8 mouse cellular contexts compared by ENCODE assay signal in genomic region chr7:16945419-16945818, GRCm38 (mm10). TPM values are rescaled to one million over a fixed set of nuclear protein-coding genes. Genes with fewer than 3 reads are reported as not detected.
A peak's percentile ranks its signal among the peaks of the same experiment; 100 is the strongest.
DNase-seq lines count a peak whose midpoint lies in the region; ATAC-seq and TF ChIP-seq lines count a peak whose summit lies in the region.

No protein-coding gene starts in this region.

- 0 out of 2 replicates have a peak overlapping the region, but pooled peaks have one; percentile 48 for H3K4me3 ChIP-seq in kidney, postnatal 0 days (replicated peaks; ENCODE audit: low read depth, low read length)
- H3K4me3 ChIP-seq in heart, embryonic 15.5 days: peak overlapping the region; percentile 69
- H3K4me3 ChIP-seq in midbrain, embryonic 14.5 days (replicated peaks; ENCODE audit: low read depth, low read length): peak overlapping the region; percentile 80

- H3K36me3 ChIP-seq in kidney, postnatal 0 days (ENCODE audit: insufficient read depth, low read length): no peaks in the 10 kb centered on the region
- H3K36me3 ChIP-seq in heart, embryonic 15.5 days: no peaks in the 10 kb centered on the region
- peaks cover 11% of the 10 kb centered on the region for H3K36me3 ChIP-seq in midbrain, embryonic 14.5 days (ENCODE audit: control insufficient read depth, insufficient read depth, low read length)

- H3K9me3 ChIP-seq in kidney, postnatal 0 days (replicated peaks; ENCODE audit: low read length): no peaks in the 10 kb centered on the region
- H3K9me3 ChIP-seq in heart, embryonic 15.5 days (replicated peaks): no peaks in the 10 kb centered on the region
- H3K9me3 ChIP-seq in midbrain, embryonic 14.5 days (ENCODE audit: control insufficient read depth, low read length): no peaks in the 10 kb centered on the region

- DNase-seq in kidney, postnatal 0 days (ENCODE audit: low spot score): no peak
- no peak for DNase-seq in kidney, adult 18-20 months
- DNase-seq in cerebellum, adult 9-11 months: peak; percentile 78
- DNase-seq in midbrain, embryonic 14.5 days: peak; percentile 53
- no peak for DNase-seq in ovary, postnatal 36 days (ENCODE audit: low spot score)
- no peak for DNase-seq in thymus, postnatal 14 days
- DNase-seq in embryo, embryonic 11 days: no peak

- H3K27me3 ChIP-seq in kidney, postnatal 0 days (ENCODE audit: insufficient read depth, low read length): peaks cover 30% of the 10 kb centered on the region
- peaks cover 45% of the 10 kb centered on the region for H3K27me3 ChIP-seq in heart, embryonic 15.5 days
- no peaks in the 10 kb centered on the region for H3K27me3 ChIP-seq in midbrain, embryonic 14.5 days (ENCODE audit: control insufficient read depth, insufficient read depth, low read length)

- H3K4me1 ChIP-seq in kidney, postnatal 0 days (replicated peaks; ENCODE audit: insufficient read depth, low read length): peaks cover 37% of the 10 kb centered on the region
- peaks cover 60% of the 10 kb centered on the region for H3K4me1 ChIP-seq in heart, embryonic 15.5 days (replicated peaks)
- H3K4me1 ChIP-seq in midbrain, embryonic 14.5 days (ENCODE audit: control insufficient read depth, insufficient read depth, low read length): peaks cover 79% of the 10 kb centered on the region

- no peak for TF ChIP-seq CTCF in kidney, postnatal 0 days (IDR thresholded peaks at IDR 0.05; ENCODE audit: low read depth)

- H3K4me2 ChIP-seq in kidney, postnatal 0 days (ENCODE audit: low read length): peak overlapping the region; percentile 73
- peak overlapping the region; percentile 95 for H3K4me2 ChIP-seq in heart, embryonic 15.5 days
- peak overlapping the region; percentile 96 for H3K4me2 ChIP-seq in midbrain, embryonic 14.5 days (ENCODE audit: low read length)

- WGBS in kidney, postnatal 0 days: 21% methylated on average over 17 of the region's 17 CpGs
- 22% methylated on average over 17 of the region's 17 CpGs for whole genome bisulfite sequencing in heart, embryonic 15.5 days
- 10% methylated on average over 17 of the region's 17 CpGs for WGBS in midbrain, embryonic 14.5 days

- 0 out of 2 replicates have a peak overlapping the region, but pooled peaks have one; percentile 28 for H3K9ac ChIP-seq in kidney, postnatal 0 days (ENCODE audit: low read depth, low read length)
- H3K9ac ChIP-seq in heart, embryonic 15.5 days: peak overlapping the region; percentile 75; the same call in 1 of the 2 replicates
- H3K9ac ChIP-seq in midbrain, embryonic 14.5 days (replicated peaks; ENCODE audit: low read length): peak overlapping the region; percentile 94

- no peak for ATAC-seq in kidney, postnatal 0 days (replicated peaks; ENCODE audit: low FRiP score, low read depth)
- ATAC-seq in heart, embryonic 15.5 days (replicated peaks; ENCODE audit: insufficient number of reproducible peaks, insufficient read depth, low FRiP score, low read depth): no peak
- no peak for ATAC-seq in midbrain, embryonic 14.5 days (ENCODE audit: low FRiP score, low TSS enrichment)

- no peak overlapping the region for H3K27ac ChIP-seq in kidney, postnatal 0 days
- H3K27ac ChIP-seq in heart, embryonic 15.5 days: no peak overlapping the region
- H3K27ac ChIP-seq in midbrain, embryonic 14.5 days (replicated peaks; ENCODE audit: low read depth, low read length): peak overlapping the region; percentile 97

RNA-seq across cellular contexts. Expression of gene Pnmal2, which starts 0.9 kb away (rescaled TPM):
- 7.0 and 8.1 TPM in 2 replicates for polyA plus RNA-seq in kidney, postnatal 0 days (2015; fragmentation: Nextera tagmentation; extraction: Ambion mirVana)
- 4.7 and 6.2 TPM in 2 replicates for polyA plus RNA-seq in heart, embryonic 15.5 days (2015; fragmentation: Nextera tagmentation; extraction: Ambion mirVana)
- polyA plus RNA-seq in midbrain, embryonic 14.5 days (2014; fragmentation: Nextera tagmentation; extraction: Ambion mirVana): 115 and 116 TPM in 2 replicates

RNA-seq across cellular contexts. Expression of gene Pnmal1, which starts 14.1 kb away (rescaled TPM):
- 0.28 and 0.33 TPM in 2 replicates for polyA plus RNA-seq in kidney, postnatal 0 days (2015; fragmentation: Nextera tagmentation; extraction: Ambion mirVana)
- 0.05 and 0.24 TPM in 2 replicates for polyA plus RNA-seq in heart, embryonic 15.5 days (2015; fragmentation: Nextera tagmentation; extraction: Ambion mirVana)
- 60.8 and 69.8 TPM in 2 replicates for polyA plus RNA-seq in midbrain, embryonic 14.5 days (2014; fragmentation: Nextera tagmentation; extraction: Ambion mirVana)

RNA-seq across cellular contexts. Expression of gene Calm3, which starts 21.5 kb away (rescaled TPM):
- polyA plus RNA-seq in kidney, postnatal 0 days (2015; fragmentation: Nextera tagmentation; extraction: Ambion mirVana): 134 and 136 TPM in 2 replicates
- polyA plus RNA-seq in heart, embryonic 15.5 days (2015; fragmentation: Nextera tagmentation; extraction: Ambion mirVana): 96.4 and 98.4 TPM in 2 replicates
- 494 and 652 TPM in 2 replicates for polyA plus RNA-seq in midbrain, embryonic 14.5 days (2014; fragmentation: Nextera tagmentation; extraction: Ambion mirVana)

RNA-seq across cellular contexts. Expression of gene Gm42372, which starts 37.5 kb away (rescaled TPM):
- 0.09 and 0.13 TPM in 2 replicates for polyA plus RNA-seq in kidney, postnatal 0 days (2015; fragmentation: Nextera tagmentation; extraction: Ambion mirVana)
- polyA plus RNA-seq in heart, embryonic 15.5 days (2015; fragmentation: Nextera tagmentation; extraction: Ambion mirVana): 0.05 and 0.23 TPM in 2 replicates
- polyA plus RNA-seq in midbrain, embryonic 14.5 days (2014; fragmentation: Nextera tagmentation; extraction: Ambion mirVana): 6.4 and 8.7 TPM in 2 replicates

RNA-seq across cellular contexts. Expression of gene Ptgir, which starts 39.1 kb away (rescaled TPM):
- polyA plus RNA-seq in kidney, postnatal 0 days (2015; fragmentation: Nextera tagmentation; extraction: Ambion mirVana): 2.2 and 2.3 TPM in 2 replicates
- polyA plus RNA-seq in heart, embryonic 15.5 days (2015; fragmentation: Nextera tagmentation; extraction: Ambion mirVana): 0.86 and 1.2 TPM in 2 replicates
- 0.16 and 0.30 TPM in 2 replicates for polyA plus RNA-seq in midbrain, embryonic 14.5 days (2014; fragmentation: Nextera tagmentation; extraction: Ambion mirVana)

Comparison
In these comparisons a context has a peak if more than half of its experiments do, and no peak if none do; other contexts are left out.
1. DNase-seq: peak in cerebellum, adult 9-11 months (single experiment) and midbrain, embryonic 14.5 days (single experiment); none in kidney, postnatal 0 days (single experiment), kidney, adult 18-20 months (single experiment), ovary, postnatal 36 days (single experiment), thymus, postnatal 14 days (single experiment) and embryo, embryonic 11 days (single experiment).
2. H3K9ac ChIP-seq: peak in every context shown above with its lines; median percentile 94 in midbrain, embryonic 14.5 days; 75 in heart, embryonic 15.5 days; 28 in kidney, postnatal 0 days.
3. RNA of gene Pnmal2, which starts 0.9 kb away (polyA plus RNA-seq): 115 to 116 TPM in midbrain, embryonic 14.5 days; 7.0 to 8.1 TPM in kidney, postnatal 0 days and 4.7 to 6.2 TPM in heart, embryonic 15.5 days; every median in the first group is over 10 times any median in the second.
4. RNA of gene Pnmal1, which starts 14.1 kb away (polyA plus RNA-seq): 60.8 to 69.8 TPM in midbrain, embryonic 14.5 days; 0.28 to 0.33 TPM in kidney, postnatal 0 days and 0.05 to 0.24 TPM in heart, embryonic 15.5 days; every median in the first group is over 10 times any median in the second.
5. Peak in every context shown above with its lines, with median percentiles within 50 percentile points of each other: H3K4me2 ChIP-seq and H3K4me3 ChIP-seq.